Mouse (Mus musculus): ENCODE measurements at regions not wholly inside any gene's neighbourhood (a gene's known extent, or its start where the extent isn't known, plus 50 kb on each side); places are given as distances from the start of the nearest gene placed in this dataset.

- DNase-seq (ENCODE audit: low read depth), result no peak
Measured at GRCm38 (mm10) chr8:90635766-90636492, 181.3 kb downstream of the Gm19935 start.

DNA sequence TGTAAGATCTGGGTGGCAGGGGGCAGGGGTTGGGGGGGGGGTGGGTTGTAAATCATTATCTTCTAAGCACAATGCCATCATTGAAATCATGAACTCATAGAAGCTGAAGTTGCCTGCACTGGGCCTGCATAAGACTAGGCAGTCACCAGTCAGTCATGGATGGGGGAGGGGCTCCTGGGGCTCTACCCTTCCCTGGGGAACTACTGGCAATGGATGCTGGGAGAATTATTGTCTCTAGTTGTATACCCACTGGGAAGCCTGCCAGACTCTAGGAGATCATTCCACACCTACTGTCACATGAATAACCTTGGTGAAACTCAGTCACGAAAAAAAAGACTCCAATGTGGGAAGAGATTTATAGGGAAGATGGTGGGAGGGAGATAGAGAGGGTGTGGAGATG lies 186.4 kb downstream of the Gm19935 start:
- no peak for DNase-seq (ENCODE audit: low read depth)

DNA sequence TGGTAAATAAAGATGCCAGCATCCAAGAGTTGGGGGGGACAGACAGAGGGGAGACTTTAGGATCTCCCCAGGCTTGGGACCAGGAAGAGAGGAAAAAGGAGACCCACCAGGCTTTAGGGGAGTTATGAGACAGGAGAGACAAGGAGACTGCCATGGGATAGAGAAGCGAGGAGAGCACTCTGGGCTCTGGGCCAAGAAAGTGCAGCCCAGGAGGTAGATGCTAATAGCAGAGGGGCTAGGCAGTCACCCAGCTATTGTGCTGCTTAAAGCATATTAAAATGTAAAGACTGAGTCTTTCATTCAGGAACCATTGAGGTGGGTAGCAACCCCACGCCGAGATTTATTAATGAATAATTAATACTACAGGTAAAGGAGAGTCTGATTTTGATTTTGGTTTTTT lies 208.8 kb downstream of the Gm19935 start:
- no peak for DNase-seq (ENCODE audit: low read depth)

GRCm38 (mm10) chr8:90600946-90601695 lies 216.1 kb downstream of the Gm19935 start:
- no peak for DNase-seq (ENCODE audit: low read depth)

DNA sequence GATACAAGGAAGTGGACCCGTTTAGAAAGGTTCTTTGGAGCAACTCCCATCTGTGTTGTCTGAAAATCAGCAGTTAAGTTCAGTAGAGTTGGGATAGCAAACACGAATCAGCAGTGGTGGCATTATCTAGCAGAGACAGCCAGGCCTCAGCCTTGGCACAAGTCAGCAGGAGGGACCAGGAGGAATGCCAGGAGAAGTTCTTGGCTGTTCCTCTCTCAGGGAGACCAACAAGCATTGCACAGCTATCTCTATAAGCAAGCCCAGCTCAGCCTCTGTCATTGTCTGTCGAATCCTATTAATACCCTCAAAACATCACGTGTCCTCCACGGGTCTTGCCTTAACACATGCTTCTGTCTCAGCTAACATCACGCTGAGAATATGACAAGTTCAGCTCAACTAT lies 219.8 kb downstream of the Gm19935 start:
- no peak for DNase-seq (ENCODE audit: low read depth)

DNA sequence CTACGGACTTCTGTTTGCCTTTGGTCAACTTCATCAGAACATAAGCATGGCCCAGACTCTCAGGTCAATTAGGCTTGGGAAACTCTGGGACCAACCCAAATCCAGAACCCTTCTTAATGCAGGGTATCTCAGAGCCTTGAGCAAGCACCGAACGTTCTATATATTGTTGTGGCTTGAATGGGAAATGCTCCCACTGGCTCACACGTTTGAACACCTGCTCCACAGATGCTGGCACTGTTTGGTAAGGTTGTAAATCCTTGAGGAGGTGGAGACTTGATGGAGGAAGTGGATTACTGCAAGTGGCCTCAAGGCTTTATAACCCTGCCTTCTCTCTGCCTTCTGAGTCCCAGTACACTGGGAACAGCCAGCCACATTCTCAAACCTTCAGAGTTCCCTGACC lies 231.3 kb upstream of the Tox3 start:
- no peak for DNase-seq (ENCODE audit: low read depth)

DNA sequence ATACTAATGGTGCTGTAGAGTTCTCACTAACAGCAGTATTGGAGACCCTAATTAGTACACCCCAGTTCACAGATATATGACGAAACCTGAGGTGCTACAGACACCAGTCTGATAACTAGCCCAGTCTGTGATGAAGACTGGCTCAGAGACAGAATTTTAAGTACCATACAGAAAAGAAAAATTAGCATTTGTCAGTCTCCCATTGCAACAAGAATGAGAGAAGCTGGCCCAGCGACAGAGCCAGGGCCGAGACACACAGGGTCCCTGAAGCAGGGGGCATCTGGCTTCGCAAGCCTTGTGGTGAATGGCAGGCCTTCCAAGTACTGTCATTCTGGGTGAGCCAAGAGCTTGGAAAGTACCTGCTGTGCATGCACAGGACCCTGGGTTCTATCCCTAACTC lies 228.8 kb upstream of the Tox3 start:
- DNase-seq (ENCODE audit: low read depth), result no peak

- DNase-seq (ENCODE audit: low read depth), result no peak
Measured at GRCm38 (mm10) chr8:90574676-90575075, 226.5 kb upstream of the Tox3 start.

DNA sequence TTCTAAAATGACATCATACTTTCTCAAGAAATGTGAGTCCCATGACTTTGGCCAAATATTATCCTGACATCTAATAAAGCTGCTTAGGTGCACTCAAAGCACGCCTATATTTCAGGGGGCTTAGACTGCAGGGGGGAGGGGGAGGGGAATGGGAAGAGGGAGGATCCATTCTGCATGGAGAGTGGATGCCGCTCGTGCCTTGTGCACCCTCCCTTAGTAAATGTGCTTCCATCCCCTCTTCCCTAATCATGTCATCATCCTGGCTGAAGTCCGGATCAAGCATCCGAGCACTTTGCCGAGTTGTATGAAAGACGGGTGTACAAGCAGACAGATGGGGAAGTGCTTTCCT lies 207.9 kb upstream of the Tox3 start:
- DNase-seq (ENCODE audit: low read depth), result no peak

DNA sequence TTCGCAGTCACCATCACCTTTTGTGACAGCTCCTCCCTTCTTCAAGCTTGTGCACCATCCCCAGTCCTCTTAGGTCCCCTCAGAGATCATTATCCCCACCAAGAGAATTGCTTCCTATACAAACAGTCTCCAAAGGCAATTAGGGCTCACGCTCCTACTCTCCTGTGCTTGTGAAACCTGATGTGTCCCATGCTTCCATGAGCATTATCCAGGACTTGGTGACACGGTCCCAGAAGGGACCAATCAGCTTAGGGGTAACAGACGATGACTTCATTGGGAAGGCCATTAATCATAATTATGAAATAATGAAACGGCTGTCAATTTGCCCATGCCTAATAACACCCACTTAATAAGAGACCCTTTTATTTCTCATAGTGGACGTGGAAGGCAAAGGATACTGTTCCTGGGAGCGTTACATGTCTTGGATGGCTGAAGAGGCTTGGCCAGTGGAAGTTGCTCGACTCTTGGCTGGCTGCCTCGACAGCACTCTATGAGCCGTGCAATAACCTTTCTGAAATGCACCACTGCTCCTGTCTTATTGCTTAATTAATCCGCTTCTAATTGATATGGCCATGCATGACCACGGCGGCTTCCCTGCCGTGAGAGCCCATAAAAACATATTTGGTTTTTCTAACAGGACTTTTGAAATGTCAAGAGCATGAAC lies 207.4 kb upstream of the Tox3 start:
- no peak for DNase-seq (ENCODE audit: low read depth)

GRCm38 (mm10) chr8:90547276-90547675 lies 199.1 kb upstream of the Tox3 start:
- no peak for DNase-seq (ENCODE audit: low read depth)

GRCm38 (mm10) chr8:90542619-90543018 lies 194.5 kb upstream of the Tox3 start:
- no peak for DNase-seq (ENCODE audit: low read depth)

DNA sequence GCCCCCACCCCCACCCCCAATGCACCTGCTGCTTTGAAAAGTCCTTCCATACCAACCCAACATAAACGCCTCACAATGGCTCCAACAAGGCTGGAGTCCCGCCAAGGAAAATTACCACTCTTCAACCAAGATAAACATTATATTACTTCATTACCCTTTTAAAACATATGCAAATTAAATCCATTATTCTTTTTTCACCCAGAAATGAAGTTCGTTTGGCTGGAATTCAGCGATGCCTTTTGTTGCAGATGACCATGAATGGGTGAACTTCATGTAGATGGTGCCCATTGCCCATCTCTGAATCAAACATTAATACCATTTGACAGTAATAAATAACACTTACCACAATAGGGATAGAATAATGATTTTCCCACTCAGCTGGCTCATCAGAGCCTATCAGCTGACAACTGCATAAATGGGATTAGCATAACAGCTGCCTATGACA lies 188.1 kb upstream of the Tox3 start:
- DNase-seq (ENCODE audit: low read depth), result no peak

DNA sequence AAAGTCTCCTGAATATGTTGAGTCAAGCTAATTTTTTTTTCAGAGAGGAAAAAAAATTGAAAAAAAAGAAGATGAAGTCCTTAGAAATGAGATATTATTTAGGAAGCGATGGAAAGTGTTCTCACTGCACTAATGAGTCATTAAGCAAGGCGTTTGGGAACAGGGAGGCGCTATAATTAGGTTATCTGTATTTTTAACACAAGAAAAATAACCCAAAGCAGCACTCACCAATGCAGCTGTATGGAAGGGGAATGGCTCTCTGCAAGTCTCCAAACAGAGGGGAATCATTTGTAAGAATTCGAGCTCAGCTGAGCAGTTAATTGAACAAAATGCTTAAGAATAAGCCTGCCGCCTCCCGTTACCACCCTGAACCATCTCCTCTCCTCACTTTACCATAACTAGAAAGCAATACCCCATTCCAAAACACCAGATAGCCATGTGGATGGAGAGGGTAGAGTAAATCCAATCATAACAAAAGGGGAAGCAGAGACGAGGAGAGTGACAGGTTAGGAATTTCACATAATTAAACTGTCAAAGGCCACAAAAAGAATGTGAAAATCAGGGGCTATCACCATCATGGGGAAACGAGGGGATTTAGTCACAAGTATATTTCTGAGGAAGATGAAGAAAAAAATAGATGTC lies 187.5 kb upstream of the Tox3 start:
- no peak for DNase-seq (ENCODE audit: low read depth)

GRCm38 (mm10) chr8:90521393-90521792 lies 173.2 kb upstream of the Tox3 start:
- DNase-seq (ENCODE audit: low read depth), result no peak

DNA sequence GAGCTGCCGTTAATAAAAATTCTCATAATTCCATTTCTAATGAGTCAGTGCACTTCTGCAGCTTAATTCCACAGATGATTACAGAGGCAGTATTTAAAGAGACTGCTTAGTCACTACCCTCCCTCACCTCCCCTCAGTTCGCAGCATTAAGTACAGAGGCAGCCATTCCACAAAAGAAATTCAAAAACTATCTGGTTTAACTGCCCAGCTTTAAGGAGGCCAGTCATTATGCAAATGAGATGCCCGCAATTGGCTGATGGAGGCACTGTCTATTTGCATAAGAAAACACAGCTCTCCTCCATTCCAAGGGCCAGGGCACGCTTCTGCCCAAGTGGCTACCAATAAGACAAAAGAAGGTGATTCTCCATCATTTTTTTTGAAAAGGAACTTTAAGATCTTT lies 172.0 kb upstream of the Tox3 start:
- DNase-seq (ENCODE audit: low read depth), result no peak

GRCm38 (mm10) chr8:90519567-90519966 lies 171.4 kb upstream of the Tox3 start:
- no peak for DNase-seq (ENCODE audit: low read depth)

- no peak for DNase-seq (ENCODE audit: low read depth)
Measured at GRCm38 (mm10) chr8:90514191-90514590, 166.0 kb upstream of the Tox3 start.

DNA sequence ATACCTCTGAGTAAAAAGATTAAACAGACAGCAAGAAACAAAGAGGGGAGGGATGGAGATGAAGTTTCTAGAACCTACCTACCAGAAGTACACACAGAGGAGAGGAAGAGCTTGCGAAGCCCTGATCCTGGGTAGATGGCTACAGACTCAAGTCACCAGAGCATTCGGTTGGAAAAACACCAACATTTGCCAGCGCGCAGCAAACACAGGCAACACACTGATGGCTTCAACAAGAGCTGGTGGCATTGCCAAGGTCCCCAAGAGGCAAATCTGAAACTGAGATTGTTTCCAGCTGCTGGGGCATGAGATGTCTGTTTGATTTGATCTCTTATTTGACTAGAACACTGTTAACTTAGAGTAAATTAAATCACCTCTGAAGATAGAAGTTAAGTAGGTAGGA lies 165.5 kb upstream of the Tox3 start:
- no peak for DNase-seq (ENCODE audit: low read depth)

DNA sequence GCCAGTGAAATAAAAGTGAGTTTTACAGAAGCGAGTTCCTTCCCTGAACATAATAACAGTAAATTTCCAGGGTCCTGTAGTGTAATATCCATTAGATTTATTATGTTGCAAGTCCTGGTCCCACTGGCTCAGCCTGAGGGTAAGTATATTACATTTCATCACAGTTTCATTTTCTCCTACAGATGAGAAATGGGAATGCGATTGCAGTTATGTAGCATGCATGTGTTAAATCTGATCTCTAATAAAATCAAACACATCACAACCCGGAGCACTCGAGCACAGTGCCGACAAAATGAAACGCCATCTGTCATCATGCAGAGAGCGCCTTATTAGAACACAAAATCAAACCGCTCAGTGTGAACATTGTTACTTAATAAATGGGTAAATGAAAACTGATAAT lies 165.0 kb upstream of the Tox3 start:
- no peak for DNase-seq (ENCODE audit: low read depth)

DNA sequence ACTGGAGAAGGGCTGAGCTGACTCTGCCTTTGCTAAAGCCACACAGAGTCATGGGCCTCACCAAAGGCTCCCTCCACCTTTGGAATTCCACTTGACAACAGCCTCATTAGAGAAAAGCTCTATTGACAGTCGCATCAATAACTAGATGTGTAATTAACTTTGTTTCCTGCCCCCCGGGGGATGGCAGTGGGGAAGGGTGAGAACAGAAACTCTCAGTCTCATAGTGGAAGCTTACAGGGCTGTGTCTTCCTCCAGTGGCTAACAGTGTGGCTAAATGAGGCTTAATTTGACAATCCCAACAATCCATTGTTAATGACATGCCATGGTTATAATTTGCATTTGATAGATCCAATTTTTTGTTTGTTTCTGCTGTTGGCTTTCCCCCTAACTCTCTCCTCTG lies 164.5 kb upstream of the Tox3 start:
- no peak for DNase-seq (ENCODE audit: low read depth)

DNA sequence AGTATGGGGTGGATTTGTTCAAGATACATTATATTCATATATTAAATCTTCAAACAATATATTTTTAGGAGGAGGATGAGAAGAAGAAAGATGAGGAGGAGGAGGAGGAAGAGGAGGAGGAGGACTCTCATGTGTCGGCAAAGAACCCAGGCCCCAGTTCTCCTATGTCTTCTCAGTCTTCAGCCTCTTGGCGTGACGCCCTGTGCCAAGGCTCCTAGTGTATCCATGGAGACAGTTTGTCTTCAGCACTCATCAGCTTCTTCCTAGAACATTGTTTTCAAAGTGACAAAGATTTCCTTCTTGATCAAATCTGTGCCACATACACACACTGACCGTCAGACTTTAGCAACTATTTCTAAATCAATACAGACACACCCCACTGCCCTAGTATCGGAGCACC lies 156.4 kb upstream of the Tox3 start:
- no peak for DNase-seq (ENCODE audit: low read depth)

DNA sequence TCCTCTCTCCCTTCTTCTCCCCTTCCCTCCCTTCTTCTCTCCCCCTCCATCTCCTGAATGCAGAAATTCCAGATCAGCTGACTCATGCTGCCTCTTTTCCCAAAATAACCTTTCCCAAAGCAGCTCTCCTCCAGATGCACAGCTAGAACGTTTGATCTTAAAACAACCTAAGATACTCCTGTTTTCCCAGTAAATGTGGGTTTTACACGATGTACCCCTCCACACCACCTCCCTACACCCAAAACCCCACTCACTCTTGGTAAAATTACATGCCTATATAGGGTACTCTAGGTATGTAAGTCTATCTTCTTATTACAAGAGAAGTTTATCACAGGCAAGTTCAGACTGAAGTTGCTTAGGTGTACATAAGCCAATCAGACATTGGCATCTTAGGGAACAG lies 155.2 kb upstream of the Tox3 start:
- no peak for DNase-seq (ENCODE audit: low read depth)
